Mouse (Mus musculus) neutrophil, adult 59 days (primary cell): Measurements from ENCODE around the gene Bcar3. TPM values are rescaled to one million over a fixed set of nuclear protein-coding genes. Genes with fewer than 3 reads are reported as not detected.

Source experiments
- total RNA-seq, 2 experiments: library from RNA; stranded (reverse); gene quantifications; 1 replicate in 1 of 2; 2 replicates in 1 of 2; pipeline ENCODE4 v1.2.4; 2023

The Bcar3 gene
- 1 to 10 TPM; 8.3 to 8.6 TPM for total RNA-seq

GRCm38 (mm10) chr3:122293954-122294850, at the start of gene Bcar3:
Gene Bcar3 (plus strand): TSS chr3:122294136.

GRCm38 (mm10) chr3:122245215-122245877, 48.6 kb upstream of the Bcar3 start, which contains the start of gene Gclm:
Gene Gclm (plus strand): TSS chr3:122245557.

DNA sequence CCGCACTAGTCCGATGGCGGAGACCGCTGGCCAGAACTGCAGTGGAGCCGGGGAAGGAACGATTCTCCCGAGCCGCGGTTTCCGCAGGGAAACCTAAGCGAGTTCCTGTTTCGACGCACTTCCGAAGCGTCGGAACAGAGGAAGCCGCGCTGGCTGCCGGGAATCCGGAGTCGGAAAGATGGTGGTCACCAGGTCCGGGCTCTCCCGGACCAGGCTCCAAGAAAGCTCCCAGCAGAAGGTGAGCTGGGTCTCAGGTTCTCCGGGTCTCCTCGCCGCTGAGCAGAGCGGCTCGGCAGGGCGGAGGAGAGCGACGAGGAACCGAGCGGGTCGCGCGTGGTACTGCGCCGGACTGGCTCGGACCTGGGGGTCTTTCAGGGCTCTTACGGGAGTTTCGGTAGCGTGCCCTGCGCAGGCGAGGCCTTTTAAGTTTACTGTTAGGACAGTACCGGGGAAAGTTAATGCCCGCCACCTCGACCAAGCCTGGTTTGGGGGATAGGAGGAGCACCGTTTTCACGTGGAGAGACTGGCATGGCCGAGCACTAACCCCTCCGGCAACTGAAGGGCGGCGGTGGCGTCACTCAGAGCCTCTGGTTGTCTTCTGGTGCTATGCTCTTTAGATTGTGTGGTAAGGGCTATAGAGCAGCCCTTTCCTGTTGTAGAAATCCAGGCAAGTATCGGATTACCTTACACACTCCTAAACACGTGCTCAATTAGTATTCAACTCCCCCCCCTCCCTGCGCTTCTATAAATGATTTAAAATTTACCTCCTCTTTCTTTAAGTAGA, 19.5 kb upstream of the Bcar3 start, which contains the start of gene Dnttip2:
TSS of gene Dnttip2 (plus strand) at position 148 of the 784 bp plus-strand sequence.

Other genes with a start within 250 kb of the Bcar3 start
- under 1 TPM; 0.09 to 0.82 TPM for gene Abca4, start 249.7 kb upstream of the Bcar3 start, total RNA-seq
- gene Gclm, start 48.6 kb upstream of the Bcar3 start, total RNA-seq = 10 to 100 TPM; 44.4 to 58.1 TPM
- 10 to 100 TPM; 45.0 to 55.9 TPM for gene Dnttip2, start 19.7 kb upstream of the Bcar3 start, total RNA-seq